Mouse (Mus musculus) forelimb bud, embryonic 11.5 days (tissue): Measurements from ENCODE around the gene Eral1.
A peak's percentile ranks its signal among the peaks of the same experiment; 100 is the strongest.

Experiments
- DNase-seq: peaks from one replicate; pipeline ENCODE4 v3.0.0-alpha.2; 2012; ENCODE audit warnings: low read depth, low spot score

Eral1 gene

DNA sequence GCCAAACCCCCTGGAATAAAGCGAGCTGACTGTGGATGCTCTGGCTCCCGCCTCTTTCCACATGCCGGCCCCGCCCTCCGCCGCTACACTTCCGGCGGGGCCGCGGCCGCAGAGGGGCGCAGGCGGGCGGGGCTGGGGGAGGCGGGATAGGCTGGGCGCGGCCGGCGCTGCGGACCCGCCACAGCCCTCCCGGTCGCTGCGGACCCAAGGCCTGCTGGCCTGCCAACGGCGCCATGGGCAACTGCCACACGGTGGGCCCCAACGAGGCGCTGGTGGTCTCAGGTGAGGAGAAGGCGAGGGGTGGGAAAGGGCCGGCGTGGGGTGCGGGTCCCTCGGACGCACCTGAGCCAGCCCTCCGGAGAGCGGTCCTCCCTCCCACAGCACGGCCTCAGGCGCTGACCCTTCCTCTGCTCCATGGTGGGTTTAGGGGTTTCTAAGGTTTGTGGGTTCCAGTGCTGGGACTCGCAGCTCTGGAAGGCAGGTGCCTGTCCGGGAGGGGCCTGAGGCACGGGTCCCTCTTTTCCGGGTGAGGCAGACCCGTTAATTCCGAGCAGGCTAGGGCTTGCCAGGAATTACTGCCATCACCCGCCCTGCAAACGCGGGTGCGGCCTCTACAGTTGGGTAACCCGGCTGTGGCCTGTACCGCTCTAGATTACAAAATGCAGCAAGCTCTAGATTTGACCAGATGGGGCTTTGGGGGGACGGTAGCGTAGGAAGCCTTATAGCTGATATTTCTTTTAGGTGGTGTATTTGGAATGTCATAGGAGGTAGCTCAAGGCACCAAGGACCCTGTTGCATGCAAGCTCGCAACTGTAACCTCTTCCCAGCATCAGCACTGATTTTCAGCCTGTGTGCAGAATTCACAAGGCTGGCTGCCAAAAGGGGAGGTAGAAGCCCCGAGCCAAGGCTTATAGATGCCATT is 42.1 kb downstream of the Eral1 start, which contains the start of gene Flot2:
Gene Flot2 (plus strand): TSS at position 101 of the 922 bp plus-strand sequence.
- DNase-seq = peak; percentile 36

DNA sequence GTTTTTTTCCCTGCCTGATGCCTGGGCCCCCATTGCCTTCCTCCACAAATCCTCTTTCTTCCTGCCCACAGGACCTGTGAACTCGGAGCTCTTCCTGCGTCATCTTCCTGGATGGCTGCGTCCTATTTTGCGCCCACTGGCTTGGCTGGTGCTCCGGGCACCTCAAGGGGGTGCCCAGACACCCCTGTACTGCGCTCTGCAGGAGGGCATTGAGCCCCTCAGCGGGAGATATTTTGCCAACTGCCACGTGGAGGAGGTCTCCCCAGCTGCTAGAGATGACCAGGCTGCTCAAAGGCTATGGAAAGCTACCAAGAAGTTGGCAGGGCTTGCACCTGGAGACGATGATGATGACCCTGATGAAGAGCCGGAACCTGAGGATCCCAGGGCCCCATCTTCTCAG is 43.4 kb downstream of the Eral1 start:
- DNase-seq = no peak

DNA sequence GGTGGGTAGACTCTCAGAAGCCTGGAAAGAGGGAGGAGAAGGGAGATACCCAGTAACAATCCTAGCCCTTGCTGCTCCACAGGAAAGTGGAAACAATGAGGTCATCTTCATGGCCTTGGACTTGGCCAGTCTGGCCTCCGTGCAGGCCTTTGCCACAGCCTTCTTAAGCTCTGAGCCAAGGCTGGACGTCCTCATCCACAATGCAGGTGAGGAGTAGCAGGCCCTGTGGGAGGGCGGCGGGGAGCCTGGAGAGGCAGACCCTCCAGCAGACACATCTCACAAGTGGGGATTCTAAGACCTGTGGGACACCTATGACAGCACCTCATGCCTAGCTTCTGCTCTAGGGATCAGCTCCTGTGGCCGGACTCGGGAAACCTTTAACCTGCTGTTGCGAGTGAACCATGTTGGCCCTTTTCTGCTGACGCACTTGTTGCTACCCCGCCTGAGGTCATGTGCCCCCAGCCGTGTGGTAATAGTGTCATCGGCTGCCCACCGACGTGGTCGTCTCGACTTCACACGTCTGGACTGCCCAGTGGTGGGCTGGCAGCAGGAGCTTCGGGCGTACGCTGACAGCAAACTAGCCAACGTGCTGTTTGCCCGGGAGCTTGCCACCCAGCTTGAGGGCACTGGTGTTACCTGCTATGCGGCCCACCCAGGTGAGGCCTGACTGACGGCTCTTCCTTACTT is 46.1 kb downstream of the Eral1 start:
- no peak for DNase-seq

DNA sequence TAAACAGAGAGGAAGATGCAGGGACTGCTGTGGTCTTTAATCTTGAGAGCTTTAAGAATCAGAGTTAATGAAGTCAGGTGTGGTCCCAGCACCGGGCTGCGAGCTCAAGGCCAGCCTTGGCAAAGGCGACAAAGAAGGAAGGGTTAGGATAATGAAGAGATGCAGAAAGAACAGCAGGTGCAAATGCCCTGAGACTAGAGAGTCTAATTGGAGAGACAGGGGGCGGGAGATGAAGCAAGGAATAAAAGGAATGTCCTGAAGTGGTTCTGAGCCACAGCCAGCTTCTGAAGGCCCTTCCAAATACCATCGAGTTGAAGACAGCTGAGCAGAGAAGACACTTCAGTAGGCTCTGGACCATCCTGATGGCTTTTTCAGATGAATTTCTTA is 47.4 kb downstream of the Eral1 start:
- DNase-seq = no peak

DNA sequence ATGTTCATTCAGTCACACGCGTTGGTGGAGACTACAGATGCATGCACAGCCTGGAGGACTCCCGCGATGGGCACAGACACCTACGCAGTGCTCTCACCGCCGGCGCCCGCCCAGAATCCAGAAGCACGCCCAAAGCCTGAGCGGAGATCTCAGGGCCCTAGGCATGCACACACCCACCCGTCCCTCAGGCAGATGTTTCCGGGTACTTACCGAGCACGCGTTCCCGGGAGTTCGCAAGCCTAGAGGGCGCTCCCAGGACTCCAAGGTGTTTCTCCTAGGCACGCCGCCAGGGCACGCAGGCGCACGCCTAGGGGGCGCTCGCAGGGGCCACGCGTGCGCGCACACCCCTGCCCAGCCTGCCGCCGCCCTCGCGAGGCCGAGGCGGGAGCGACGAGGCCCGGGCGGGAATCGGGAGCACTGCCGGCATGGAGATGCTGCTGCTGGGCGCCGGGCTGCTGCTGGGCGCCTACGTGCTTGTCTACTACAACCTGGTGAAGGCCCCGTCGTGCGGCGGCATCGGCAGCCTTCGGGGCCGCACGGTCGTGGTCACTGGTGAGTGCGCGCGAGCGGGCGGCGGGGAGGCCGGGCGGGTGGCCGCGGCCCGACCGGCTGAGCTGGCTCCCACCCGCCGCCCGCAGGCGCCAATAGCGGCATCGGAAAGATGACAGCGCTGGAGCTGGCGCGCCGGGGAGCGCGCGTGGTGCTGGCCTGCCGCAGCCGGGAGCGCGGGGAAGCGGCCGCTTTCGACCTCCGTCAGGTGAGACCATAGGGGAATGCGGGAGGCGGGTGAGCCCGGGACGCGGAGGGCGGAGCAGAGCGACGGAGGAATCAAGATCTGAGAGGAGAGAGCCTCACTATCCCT is 48.0 kb downstream of the Eral1 start, which contains the start of gene Dhrs13:
Gene Dhrs13 (plus strand): TSS at position 334 of the 862 bp plus-strand sequence.
- DNase-seq = peak; percentile 94

DNA sequence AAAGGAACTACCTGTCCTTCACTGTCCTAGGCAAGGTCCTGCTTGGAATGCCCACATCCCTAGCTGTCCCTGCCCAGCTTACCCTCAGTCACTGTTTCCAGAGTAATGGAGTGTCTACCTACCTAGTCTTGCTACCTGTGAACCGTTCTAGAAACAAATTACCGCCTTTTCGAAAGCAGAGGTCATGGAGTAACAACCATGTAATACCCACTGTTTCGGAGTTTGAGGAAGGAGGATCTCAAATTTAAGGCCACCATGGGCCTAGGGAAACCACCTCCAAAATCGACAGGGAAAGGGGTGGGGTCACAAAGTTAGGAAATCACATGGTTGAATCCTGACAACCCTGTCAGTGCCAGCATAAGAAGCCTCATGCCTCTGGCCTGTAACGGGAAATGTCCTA is 48.8 kb downstream of the Eral1 start:
- no peak for DNase-seq

DNA sequence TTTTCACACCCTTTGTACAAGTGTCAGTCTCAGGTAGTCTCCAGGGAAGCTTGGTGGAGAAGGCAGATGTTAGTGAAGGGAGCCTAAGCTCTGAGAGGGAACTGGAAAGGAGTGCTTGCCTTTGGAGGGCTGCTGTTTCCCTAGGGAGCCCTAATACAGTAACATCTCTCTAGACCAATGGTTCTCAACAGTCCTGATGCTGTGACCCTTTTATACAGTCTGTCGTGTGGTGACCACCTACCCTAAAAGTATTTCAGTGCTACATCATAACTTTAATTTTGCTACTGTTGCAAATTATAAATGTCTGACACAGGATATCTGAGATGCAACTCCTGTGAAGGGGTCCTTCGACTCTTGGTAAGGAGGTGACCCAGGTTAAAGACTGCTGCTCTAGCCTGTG is 49.6 kb downstream of the Eral1 start:
- DNase-seq = no peak

DNA sequence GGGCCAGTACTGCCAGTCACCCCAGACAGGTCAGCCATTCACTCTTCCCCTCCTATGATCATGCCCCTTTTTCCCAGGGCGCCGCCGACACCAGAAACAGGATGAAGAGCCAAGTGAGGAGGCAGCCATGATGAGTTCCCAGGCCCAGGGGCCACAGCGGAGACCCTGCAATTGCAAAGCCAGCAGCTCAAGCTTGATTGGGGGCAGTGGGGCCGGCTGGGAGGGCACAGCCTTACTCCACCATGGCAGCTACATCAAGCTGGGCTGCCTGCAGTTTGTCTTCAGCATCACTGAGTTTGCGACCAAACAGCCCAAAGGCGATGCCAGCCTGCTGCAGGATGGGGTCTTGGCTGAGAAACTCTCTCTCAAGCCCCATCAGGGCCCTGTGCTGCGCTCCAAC is 50.9 kb downstream of the Eral1 start:
- DNase-seq = no peak

DNA sequence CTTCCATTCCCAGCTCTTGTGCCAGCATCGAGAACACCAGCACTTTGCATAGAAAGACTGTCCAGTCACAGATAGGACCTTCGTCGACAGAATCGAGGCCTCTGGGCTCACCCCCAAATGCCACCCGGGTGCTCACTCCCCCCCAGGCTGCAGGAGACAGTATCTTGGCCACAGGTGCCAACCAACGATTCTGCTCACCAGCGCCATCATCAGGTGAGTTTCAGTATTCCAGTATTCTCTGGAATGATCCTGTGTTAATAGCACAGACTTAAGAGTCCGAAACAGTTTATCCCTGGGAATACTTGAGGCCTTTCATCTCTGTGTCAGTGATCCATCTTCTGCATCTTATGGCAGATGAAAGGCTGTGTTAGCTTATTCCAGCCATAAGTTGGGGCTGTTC is 56.6 kb downstream of the Eral1 start:
- DNase-seq = peak; percentile 35
